Mouse (Mus musculus): ENCODE results near the gene Olfml2a. TPM values are rescaled to one million over a fixed set of nuclear protein-coding genes. Genes with fewer than 3 reads are reported as not detected.

The Olfml2a gene
- polyA plus RNA-seq, 1 experiment from 2014 or later: 2.7 TPM

- Histone ChIP-seq H3K4me2 (no peak overlapping the region), H3K4me1 (ENCODE audit: insufficient read depth) (no peaks in the 10 kb centered on the region), H3K27me3 (ENCODE audit: insufficient read depth, low read length) (no peaks in the 10 kb centered on the region), H3K27ac (ENCODE audit: low read depth) (no peak overlapping the region), H3K4me3 (ENCODE audit: low read depth, low read length) (no peak overlapping the region), H3K9ac (no peak overlapping the region), H3K36me3 (ENCODE audit: insufficient read depth) (no peaks in the 10 kb centered on the region), H3K9me3 (ENCODE audit: low read depth, low read length) (no peaks in the 10 kb centered on the region)
- no peak for TF ChIP-seq CTCF (IDR thresholded peaks at IDR 0.05; ENCODE audit: low read depth)
- ATAC-seq (ENCODE audit: insufficient read depth) (no peak), DNase-seq (peak; percentile 54)
- 32% methylated on average over 4 of the region's 4 CpGs for WGBS
Measured at GRCm38 (mm10) chr2:38992452-38992851, 60.7 kb downstream of the Olfml2a start.

GRCm38 (mm10) chr2:38997386-38998374 is 65.9 kb downstream of the Olfml2a start, which contains the start of gene Wdr38:
Gene Wdr38, plus strand, starts transcription at chr2:38997476.
- Histone ChIP-seq H3K9ac (peak within 1 kb of the TSS; percentile 42), H3K4me1 (ENCODE audit: insufficient read depth) (no peaks in the 10 kb centered on the region), H3K27ac (ENCODE audit: low read depth) (no peak within 1 kb of the TSS), H3K4me2 (peak within 1 kb of the TSS; percentile 60), H3K27me3 (ENCODE audit: insufficient read depth, low read length) (no peaks in the 10 kb centered on the region), H3K9me3 (ENCODE audit: low read depth, low read length) (no peaks in the 10 kb centered on the region), H3K36me3 (ENCODE audit: insufficient read depth) (peaks cover 33% of the 10 kb centered on the region), H3K4me3 (ENCODE audit: low read depth, low read length) (peak within 1 kb of the TSS; percentile 36)
- WGBS: 12% methylated on average over 33 of the region's 33 CpGs
- peak; percentile 93 for ATAC-seq (ENCODE audit: insufficient read depth)
- TF ChIP-seq CTCF (IDR thresholded peaks at IDR 0.05; ENCODE audit: low read depth): peak; percentile 97
- peak; percentile 93 for DNase-seq

- no peak overlapping the region for H3K9ac ChIP-seq
- ATAC-seq (ENCODE audit: insufficient read depth) (no peak), DNase-seq (no peak)
- no peaks in the 10 kb centered on the region for H3K27me3 ChIP-seq (ENCODE audit: insufficient read depth, low read length)
- peaks cover 7% of the 10 kb centered on the region; the same call in 1 of the 2 replicates for H3K4me1 ChIP-seq (ENCODE audit: insufficient read depth)
- H3K9me3 ChIP-seq (ENCODE audit: low read depth, low read length): no peaks in the 10 kb centered on the region
- peaks cover 46% of the 10 kb centered on the region for H3K36me3 ChIP-seq (ENCODE audit: insufficient read depth)
- no peak overlapping the region for H3K4me2 ChIP-seq
- 51% methylated on average over 4 of the region's 4 CpGs for WGBS
- no peak overlapping the region for H3K4me3 ChIP-seq (ENCODE audit: low read depth, low read length)
- no peak for TF ChIP-seq CTCF (IDR thresholded peaks at IDR 0.05; ENCODE audit: low read depth)
- no peak overlapping the region for H3K27ac ChIP-seq (ENCODE audit: low read depth)
Measured at GRCm38 (mm10) chr2:38999381-38999780, 67.6 kb downstream of the Olfml2a start.

- H3K9ac ChIP-seq: no peak overlapping the region
- 56% methylated on average over 8 of the region's 8 CpGs for WGBS
Measured at GRCm38 (mm10) chr2:38999910-39000586, 68.3 kb downstream of the Olfml2a start.

GRCm38 (mm10) chr2:39000587-39000919 is 68.8 kb downstream of the Olfml2a start:
- H3K4me1 ChIP-seq (ENCODE audit: insufficient read depth): peaks cover 7% of the 10 kb centered on the region; the same call in 1 of the 2 replicates
- DNase-seq: no peak
- H3K27ac ChIP-seq (ENCODE audit: low read depth): no peak overlapping the region
- H3K9me3 ChIP-seq (ENCODE audit: low read depth, low read length): no peaks in the 10 kb centered on the region
- no peak overlapping the region for H3K9ac ChIP-seq
- no peaks in the 10 kb centered on the region for H3K27me3 ChIP-seq (ENCODE audit: insufficient read depth, low read length)
- TF ChIP-seq CTCF (IDR thresholded peaks at IDR 0.05; ENCODE audit: low read depth): no peak
- no peak for ATAC-seq (ENCODE audit: insufficient read depth)
- H3K4me3 ChIP-seq (ENCODE audit: low read depth, low read length): no peak overlapping the region
- H3K4me2 ChIP-seq: no peak overlapping the region
- 83% methylated on average over 4 of the region's 4 CpGs for WGBS
- H3K36me3 ChIP-seq (ENCODE audit: insufficient read depth): peaks cover 46% of the 10 kb centered on the region

More at GRCm38 (mm10) chr2:38999910-39000586, 68.3 kb downstream of the Olfml2a start:
- no peak for ATAC-seq (ENCODE audit: insufficient read depth)
- Histone ChIP-seq H3K4me1 (ENCODE audit: insufficient read depth) (peaks cover 7% of the 10 kb centered on the region; the same call in 1 of the 2 replicates), H3K9me3 (ENCODE audit: low read depth, low read length) (no peaks in the 10 kb centered on the region), H3K36me3 (ENCODE audit: insufficient read depth) (peaks cover 46% of the 10 kb centered on the region), H3K4me3 (ENCODE audit: low read depth, low read length) (no peak overlapping the region), H3K27ac (ENCODE audit: low read depth) (no peak overlapping the region), H3K27me3 (ENCODE audit: insufficient read depth, low read length) (no peaks in the 10 kb centered on the region), H3K4me2 (no peak overlapping the region)
- no peak for DNase-seq
- TF ChIP-seq CTCF (IDR thresholded peaks at IDR 0.05; ENCODE audit: low read depth): no peak

- Histone ChIP-seq H3K4me2 (0 out of 2 replicates have a peak overlapping the region, but pooled peaks have one; percentile 86), H3K9me3 (ENCODE audit: low read depth, low read length) (no peaks in the 10 kb centered on the region), H3K27me3 (ENCODE audit: insufficient read depth, low read length) (no peaks in the 10 kb centered on the region), H3K9ac (no peak overlapping the region), H3K36me3 (ENCODE audit: insufficient read depth) (peaks cover 46% of the 10 kb centered on the region), H3K4me3 (ENCODE audit: low read depth, low read length) (no peak overlapping the region), H3K4me1 (ENCODE audit: insufficient read depth) (peaks cover 12% of the 10 kb centered on the region; the same call in 1 of the 2 replicates), H3K27ac (ENCODE audit: low read depth) (no peak overlapping the region)
- DNase-seq (no peak), ATAC-seq (ENCODE audit: insufficient read depth) (no peak)
- TF ChIP-seq CTCF (IDR thresholded peaks at IDR 0.05; ENCODE audit: low read depth): no peak
- 80% methylated on average over 3 of the region's 3 CpGs for WGBS
Measured at GRCm38 (mm10) chr2:39001866-39002265, 70.1 kb downstream of the Olfml2a start.

- H3K4me2 ChIP-seq: peak overlapping the region; percentile 86
- no peaks in the 10 kb centered on the region for H3K9me3 ChIP-seq (ENCODE audit: low read depth, low read length)
- WGBS: 44% methylated on average over 8 of the region's 8 CpGs
- peak overlapping the region; percentile 90 for H3K9ac ChIP-seq
- no peak for TF ChIP-seq CTCF (IDR thresholded peaks at IDR 0.05; ENCODE audit: low read depth)
- no peak overlapping the region for H3K27ac ChIP-seq (ENCODE audit: low read depth)
- H3K4me1 ChIP-seq (ENCODE audit: insufficient read depth): peaks cover 12% of the 10 kb centered on the region; the same call in 1 of the 2 replicates
- H3K4me3 ChIP-seq (ENCODE audit: low read depth, low read length): peak overlapping the region; percentile 77
- H3K27me3 ChIP-seq (ENCODE audit: insufficient read depth, low read length): no peaks in the 10 kb centered on the region
- DNase-seq: no peak
- ATAC-seq (ENCODE audit: insufficient read depth): no peak
- peaks cover 46% of the 10 kb centered on the region for H3K36me3 ChIP-seq (ENCODE audit: insufficient read depth)
Measured at GRCm38 (mm10) chr2:39003106-39003505, 71.3 kb downstream of the Olfml2a start.
